Mouse (Mus musculus) stomach, postnatal 0 days (tissue): ENCODE data around the gene Cpvl.

Experiments
- CTCF ChIP-seq: IDR thresholded peaks from 2 replicates; pipeline ENCODE4 v1.5.1; 2016; ENCODE audit warnings: antibody characterized with exemption, low read depth, mild to moderate bottlenecking, moderate library complexity
- EP300 ChIP-seq: optimal IDR thresholded peaks from 2 replicates; pipeline ENCODE3; 2016; ENCODE audit warnings: antibody characterized with exemption

GRCm38 (mm10) chr6:54018038-54018437 lies 39.6 kb upstream of the Cpvl start:
- no peak for TF ChIP-seq EP300
- no peak for TF ChIP-seq CTCF
